ENCODE assay signal across 19 mouse cellular contexts in genomic region chr16:91575151-91575550, GRCm38 (mm10). TPM values are rescaled to one million over a fixed set of nuclear protein-coding genes. Genes with fewer than 3 reads are reported as not detected.
DNase-seq lines count a peak whose midpoint lies in the region; ATAC-seq lines count a peak whose summit lies in the region.
"Had no signal": no experiment of that assay in that cellular context is flagged by ENCODE, and none has a peak within 500 bp of the region (broad histone marks: within the 10 kb centered on the region; RNA-seq: fewer than 3 reads in every experiment).

No protein-coding gene starts in this region.

- no peaks in the 10 kb centered on the region for H3K9me3 ChIP-seq in forebrain, embryonic 12.5 days
- no peaks in the 10 kb centered on the region for H3K9me3 ChIP-seq in forebrain, embryonic 16.5 days (ENCODE audit: control insufficient read depth, low read length)
- no peaks in the 10 kb centered on the region for H3K9me3 ChIP-seq in midbrain, embryonic 12.5 days
- no peaks in the 10 kb centered on the region for H3K9me3 ChIP-seq in midbrain, embryonic 15.5 days
- H3K9me3 ChIP-seq: forebrain, embryonic 13.5 days; heart, embryonic 15.5 days; intestine, embryonic 15.5 days had no signal

- no peak for ATAC-seq in forebrain, embryonic 12.5 days (ENCODE audit: low FRiP score)
- no peak for ATAC-seq in forebrain, embryonic 16.5 days
- ATAC-seq in midbrain, embryonic 12.5 days (ENCODE audit: low FRiP score, low read depth), result no peak
- no peak for ATAC-seq in midbrain, embryonic 15.5 days (replicated peaks)
- ATAC-seq: activated CD4-positive, CD25-positive, alpha-beta regulatory T cell, adult 4 months; forebrain, embryonic 13.5 days; intestine, embryonic 15.5 days; Patski had no signal

- 57% methylated on average over 13 of the region's 13 CpGs for WGBS in forebrain, embryonic 12.5 days
- WGBS in forebrain, embryonic 16.5 days, result 51% methylated on average over 13 of the region's 13 CpGs
- 74% methylated on average over 13 of the region's 13 CpGs for WGBS in midbrain, embryonic 12.5 days
- WGBS in midbrain, embryonic 15.5 days, result 73% methylated on average over 13 of the region's 13 CpGs

- H3K27ac ChIP-seq in forebrain, embryonic 12.5 days, result 0 out of 2 replicates have a peak overlapping the region, but pooled peaks have one; percentile 13
- H3K27ac ChIP-seq in forebrain, embryonic 16.5 days (ENCODE audit: low read length), result no peak overlapping the region
- 0 out of 2 replicates have a peak overlapping the region, but pooled peaks have one; percentile 10 for H3K27ac ChIP-seq in midbrain, embryonic 12.5 days (replicated peaks)
- H3K27ac ChIP-seq in midbrain, embryonic 15.5 days, result no peak overlapping the region
- H3K27ac ChIP-seq: forebrain, embryonic 13.5 days; heart, embryonic 15.5 days; intestine, embryonic 15.5 days had no signal

- H3K4me1 ChIP-seq in forebrain, embryonic 12.5 days, result no peaks in the 10 kb centered on the region
- H3K4me1 ChIP-seq in forebrain, embryonic 16.5 days (replicated peaks; ENCODE audit: control insufficient read depth, insufficient read depth, low read length), result peaks cover 12% of the 10 kb centered on the region
- H3K4me1 ChIP-seq in midbrain, embryonic 12.5 days, result 0 out of 2 replicates have a peak, but pooled peaks cover 3% of the 10 kb centered on the region
- no peaks in the 10 kb centered on the region for H3K4me1 ChIP-seq in midbrain, embryonic 15.5 days
- H3K4me1 ChIP-seq: intestine, embryonic 15.5 days had no signal

- H3K4me2 ChIP-seq in forebrain, embryonic 12.5 days, result no peak overlapping the region
- H3K4me2 ChIP-seq in forebrain, embryonic 16.5 days (ENCODE audit: low read length), result no peak overlapping the region
- H3K4me2 ChIP-seq in midbrain, embryonic 12.5 days (replicated peaks), result no peak overlapping the region
- H3K4me2 ChIP-seq in midbrain, embryonic 15.5 days, result no peak overlapping the region
- H3K4me2 ChIP-seq: forebrain, embryonic 13.5 days; heart, embryonic 11.5 days; heart, embryonic 15.5 days; intestine, embryonic 15.5 days had no signal

- peak; percentile 32 for DNase-seq in kidney, adult 11 months
- DNase-seq in kidney, postnatal 4 days, result no peak
- DNase-seq in retina, embryonic 14.5 days (ENCODE audit: low spot score), result peak; percentile 73
- no peak for DNase-seq in yolk sac, embryonic 10.5 days (ENCODE audit: low spot score)
- DNase-seq: adrenal gland, postnatal 14 days; cerebellum, adult 2 months; cerebellum, postnatal 10 days; heart, adult 18-20 months had no signal

- no peak overlapping the region for H3K4me3 ChIP-seq in forebrain, embryonic 12.5 days (replicated peaks)
- no peak overlapping the region for H3K4me3 ChIP-seq in forebrain, embryonic 16.5 days (replicated peaks; ENCODE audit: low read length)
- no peak overlapping the region for H3K4me3 ChIP-seq in midbrain, embryonic 12.5 days
- no peak overlapping the region for H3K4me3 ChIP-seq in midbrain, embryonic 15.5 days
- H3K4me3 ChIP-seq: forebrain, embryonic 13.5 days; heart, embryonic 15.5 days; intestine, embryonic 15.5 days had no signal

- H3K36me3 ChIP-seq in forebrain, embryonic 12.5 days (replicated peaks), result peaks cover 9% of the 10 kb centered on the region
- H3K36me3 ChIP-seq in forebrain, embryonic 16.5 days (ENCODE audit: control insufficient read depth, insufficient read depth), result no peaks in the 10 kb centered on the region
- H3K36me3 ChIP-seq in midbrain, embryonic 12.5 days, result 0 out of 2 replicates have a peak, but pooled peaks cover 9% of the 10 kb centered on the region
- 0 out of 2 replicates have a peak, but pooled peaks cover 4% of the 10 kb centered on the region for H3K36me3 ChIP-seq in midbrain, embryonic 15.5 days (replicated peaks)
- H3K36me3 ChIP-seq: intestine, embryonic 15.5 days had no signal

- no peak overlapping the region for H3K9ac ChIP-seq in forebrain, embryonic 12.5 days
- no peak overlapping the region for H3K9ac ChIP-seq in forebrain, embryonic 16.5 days (replicated peaks; ENCODE audit: low read depth, low read length)
- H3K9ac ChIP-seq in midbrain, embryonic 12.5 days (replicated peaks), result no peak overlapping the region
- H3K9ac ChIP-seq in midbrain, embryonic 15.5 days, result no peak overlapping the region
- H3K9ac ChIP-seq: forebrain, embryonic 13.5 days; heart, embryonic 15.5 days; intestine, embryonic 15.5 days had no signal

- H3K27me3 ChIP-seq in forebrain, embryonic 12.5 days, result no peaks in the 10 kb centered on the region
- no peaks in the 10 kb centered on the region for H3K27me3 ChIP-seq in forebrain, embryonic 16.5 days (replicated peaks; ENCODE audit: control insufficient read depth, insufficient read depth, low read length)
- H3K27me3 ChIP-seq in midbrain, embryonic 12.5 days, result no peaks in the 10 kb centered on the region
- H3K27me3 ChIP-seq in midbrain, embryonic 15.5 days (replicated peaks), result no peaks in the 10 kb centered on the region
- H3K27me3 ChIP-seq: CH12.LX; forebrain, embryonic 13.5 days; heart, embryonic 15.5 days; intestine, embryonic 15.5 days; Patski had no signal

RNA-seq across cellular contexts. Expression of gene Tmem50b, which starts 22.4 kb away (rescaled TPM):
- polyA plus RNA-seq in forebrain, embryonic 12.5 days (2016; fragmentation: Nextera tagmentation; extraction: Ambion mirVana), result 38.7 and 41.2 TPM in 2 replicates
- polyA plus RNA-seq in forebrain, embryonic 16.5 days (2015; fragmentation: Nextera tagmentation; extraction: Ambion mirVana), result 93.8 and 101 TPM in 2 replicates
- 42.6 and 43.6 TPM in 2 replicates for polyA plus RNA-seq in midbrain, embryonic 12.5 days (2016; fragmentation: Nextera tagmentation; extraction: Ambion mirVana)
- 79.4 and 81.6 TPM in 2 replicates for polyA plus RNA-seq in midbrain, embryonic 15.5 days (2015; fragmentation: Nextera tagmentation; extraction: Ambion mirVana)

RNA-seq across cellular contexts. Expression of gene Ifngr2, which starts 28.3 kb away (rescaled TPM):
- 27.9 and 31.9 TPM in 2 replicates for polyA plus RNA-seq in forebrain, embryonic 12.5 days (2016; fragmentation: Nextera tagmentation; extraction: Ambion mirVana)
- polyA plus RNA-seq in forebrain, embryonic 16.5 days (2015; fragmentation: Nextera tagmentation; extraction: Ambion mirVana), result 118 and 124 TPM in 2 replicates
- polyA plus RNA-seq in midbrain, embryonic 12.5 days (2016; fragmentation: Nextera tagmentation; extraction: Ambion mirVana), result 41.0 and 43.4 TPM in 2 replicates
- 92.5 and 94.2 TPM in 2 replicates for polyA plus RNA-seq in midbrain, embryonic 15.5 days (2015; fragmentation: Nextera tagmentation; extraction: Ambion mirVana)

RNA-seq across cellular contexts. Expression of gene Dnajc28, which starts 43.7 kb away (rescaled TPM):
- polyA plus RNA-seq in forebrain, embryonic 12.5 days (2016; fragmentation: Nextera tagmentation; extraction: Ambion mirVana), result 5.3 and 5.4 TPM in 2 replicates
- polyA plus RNA-seq in forebrain, embryonic 16.5 days (2015; fragmentation: Nextera tagmentation; extraction: Ambion mirVana), result 6.9 and 8.5 TPM in 2 replicates
- polyA plus RNA-seq in midbrain, embryonic 12.5 days (2016; fragmentation: Nextera tagmentation; extraction: Ambion mirVana), result 6.8 and 7.8 TPM in 2 replicates
- 7.1 and 7.8 TPM in 2 replicates for polyA plus RNA-seq in midbrain, embryonic 15.5 days (2015; fragmentation: Nextera tagmentation; extraction: Ambion mirVana)

Comparison
In these comparisons a context has a peak if more than half of its experiments do, and no peak if none do; other contexts are left out.
1. H3K27ac ChIP-seq: peak in forebrain, embryonic 12.5 days (single experiment) and midbrain, embryonic 12.5 days (single experiment); none in forebrain, embryonic 16.5 days (single experiment) and midbrain, embryonic 15.5 days (single experiment).
2. DNase-seq: peak in kidney, adult 11 months (single experiment) and retina, embryonic 14.5 days (single experiment); none in kidney, postnatal 4 days (0 of 2) and yolk sac, embryonic 10.5 days (single experiment).